Mouse (Mus musculus) forebrain, embryonic 12.5 days (tissue): ENCODE measurements around the gene Znrf4. TPM values are rescaled to one million over a fixed set of nuclear protein-coding genes. Genes with fewer than 3 reads are reported as not detected.

Source experiments
- ATAC-seq: fragments of 200-750 bp; cut with Nextera tagmentation; 2 replicates; pipeline ENCODE4 v1.8.0; 2017; ENCODE audit warnings: moderate TSS enrichment; ENCODE audit not compliant: low FRiP score
- H3K27ac ChIP-seq: fragments of 300-500 bp; sonication (generic); 2 replicates; pipeline ENCODE4 v1.5.1; 2016; ENCODE audit warnings: mild to moderate bottlenecking
- H3K27me3 ChIP-seq: fragments of 300-500 bp; sonication (generic); 2 replicates; pipeline ENCODE4 v1.6.1; 2016; ENCODE audit warnings: mild to moderate bottlenecking
- H3K36me3 ChIP-seq: fragments of 300-500 bp; sonication (generic); replicated peaks from 2 replicates; pipeline ENCODE4 v1.6.1; 2016; ENCODE audit warnings: mild to moderate bottlenecking
- H3K4me1 ChIP-seq: fragments of 300-500 bp; sonication (generic); 2 replicates; pipeline ENCODE4 v1.6.1; 2016
- H3K4me2 ChIP-seq: fragments of 300-500 bp; sonication (generic); 2 replicates; pipeline ENCODE4 v1.6.1; 2016; ENCODE audit warnings: mild to moderate bottlenecking, moderate library complexity
- H3K4me3 ChIP-seq: fragments of 300-500 bp; sonication (generic); replicated peaks from 2 replicates; pipeline ENCODE4 v1.5.1; 2016; ENCODE audit warnings: mild to moderate bottlenecking
- H3K9ac ChIP-seq: fragments of 300-500 bp; sonication (generic); 2 replicates; pipeline ENCODE4 v1.6.1; 2016; ENCODE audit warnings: mild to moderate bottlenecking
- H3K9me3 ChIP-seq: fragments of 300-500 bp; sonication (generic); 2 replicates; pipeline ENCODE4 v1.6.1; 2016
- WGBS: fragments of 180-500 bp; shearing (Covaris S2); methylation state at CpG from one replicate; pipeline ENCODE4 v1.1.7; 2016; 5-methylcytosine and 5-hydroxymethylcytosine counted together
- polyA plus RNA-seq: library from polyadenylated mRNA; unstranded; fragments of >200 nt; fragmentation: Nextera tagmentation; extraction: Ambion mirVana; gene quantifications from 2 replicates; pipeline ENCODE4 v1.2.1, GENCODE M21; 2016

Znrf4 gene
- polyA plus RNA-seq, 1 experiment from 2014 or later: not detected

DNA sequence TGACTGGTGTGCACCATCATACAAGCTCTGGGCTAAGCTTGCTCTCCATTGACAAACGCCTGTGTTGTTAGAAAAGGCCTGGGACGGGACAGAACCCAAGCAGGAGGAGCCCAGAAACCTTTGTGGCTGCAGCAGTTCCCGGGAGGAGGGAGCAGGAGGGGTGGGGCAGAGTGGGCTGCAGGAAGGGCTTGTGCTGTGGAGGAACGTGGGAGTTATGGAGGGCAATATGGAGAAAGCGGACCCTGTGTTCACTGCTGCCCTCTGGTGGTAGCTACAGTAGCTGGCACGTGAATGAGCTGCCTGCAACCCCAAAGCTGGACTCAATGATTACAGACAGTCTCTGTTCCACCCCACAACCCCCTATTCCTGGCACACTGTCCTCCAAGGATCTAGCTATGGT lies 32.9 kb downstream of the Znrf4 start:
- H3K9ac ChIP-seq: no peak overlapping the region
- no peaks in the 10 kb centered on the region for H3K9me3 ChIP-seq
- ATAC-seq: no peak
- no peaks in the 10 kb centered on the region for H3K36me3 ChIP-seq
- peaks cover 21% of the 10 kb centered on the region for H3K27me3 ChIP-seq
- H3K4me3 ChIP-seq: no peak overlapping the region
- no peak overlapping the region for H3K4me2 ChIP-seq
- H3K27ac ChIP-seq: no peak overlapping the region
- WGBS: 12% methylated on average over 6 of the region's 6 CpGs
- peaks cover 24% of the 10 kb centered on the region for H3K4me1 ChIP-seq

DNA sequence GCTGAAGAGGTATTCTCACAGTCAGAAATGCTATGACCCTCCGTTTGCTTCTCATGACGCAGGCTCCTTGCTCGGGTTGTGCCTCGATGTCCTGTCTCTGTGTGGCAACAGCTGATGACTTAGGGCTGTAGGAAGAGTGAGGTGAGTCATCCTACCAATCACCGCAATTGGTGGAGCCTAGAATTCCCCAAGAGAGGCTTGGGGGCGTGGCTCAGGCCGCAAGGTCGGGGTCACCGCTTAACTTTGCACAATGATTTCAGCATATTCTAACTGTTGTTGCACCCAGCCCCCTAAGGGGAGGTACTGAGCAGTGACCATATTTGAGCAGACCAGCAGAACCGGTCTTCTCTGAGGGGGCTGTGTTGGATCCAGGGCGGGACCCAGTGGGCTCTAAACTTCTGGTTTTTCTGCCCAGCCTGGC lies 34.0 kb downstream of the Znrf4 start:
- H3K27me3 ChIP-seq: peaks cover 26% of the 10 kb centered on the region
- H3K4me3 ChIP-seq: no peak overlapping the region
- no peak for ATAC-seq
- H3K36me3 ChIP-seq: no peaks in the 10 kb centered on the region
- H3K4me1 ChIP-seq: peaks cover 35% of the 10 kb centered on the region
- WGBS: 71% methylated on average over 11 of the region's 11 CpGs
- H3K9me3 ChIP-seq: no peaks in the 10 kb centered on the region
- H3K27ac ChIP-seq: no peak overlapping the region
- H3K9ac ChIP-seq: no peak overlapping the region
- no peak overlapping the region for H3K4me2 ChIP-seq

DNA sequence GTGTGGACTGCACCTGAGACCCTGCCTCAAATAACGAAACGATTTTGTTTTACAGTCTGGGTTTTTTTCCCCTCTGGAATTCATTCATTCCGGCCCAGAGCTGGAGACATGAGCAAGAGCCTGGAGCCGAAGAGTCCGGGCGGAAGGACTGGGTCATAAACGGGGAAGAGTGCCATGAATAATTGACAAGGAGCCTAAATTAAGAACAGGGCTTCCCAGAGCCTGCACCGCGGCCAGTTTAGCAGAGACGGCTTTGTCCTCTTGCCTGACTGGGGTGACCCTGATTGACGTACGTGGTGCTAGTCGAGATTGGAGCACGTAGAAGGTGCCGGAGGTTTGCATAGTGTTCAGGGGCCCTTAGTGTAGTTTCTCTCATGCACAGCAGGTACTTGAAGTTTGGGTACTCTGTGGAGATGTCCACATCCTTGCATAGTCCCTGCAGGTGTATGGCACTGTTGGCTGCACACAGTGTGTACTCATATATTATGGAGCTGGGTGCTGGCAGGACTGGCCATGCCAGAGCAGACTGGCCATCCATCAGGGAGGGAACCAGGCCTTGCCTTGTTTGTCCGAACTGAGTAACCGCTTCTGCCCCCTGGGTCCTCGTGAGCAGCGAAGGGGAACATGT lies 34.9 kb downstream of the Znrf4 start:
- Histone ChIP-seq H3K9me3 (no peaks in the 10 kb centered on the region), H3K27ac (no peak overlapping the region), H3K4me3 (no peak overlapping the region), H3K27me3 (peaks cover 32% of the 10 kb centered on the region), H3K36me3 (no peaks in the 10 kb centered on the region), H3K4me1 (peaks cover 44% of the 10 kb centered on the region), H3K4me2 (no peak overlapping the region), H3K9ac (no peak overlapping the region)
- 89% methylated on average over 19 of the region's 19 CpGs for WGBS
- ATAC-seq: no peak

DNA sequence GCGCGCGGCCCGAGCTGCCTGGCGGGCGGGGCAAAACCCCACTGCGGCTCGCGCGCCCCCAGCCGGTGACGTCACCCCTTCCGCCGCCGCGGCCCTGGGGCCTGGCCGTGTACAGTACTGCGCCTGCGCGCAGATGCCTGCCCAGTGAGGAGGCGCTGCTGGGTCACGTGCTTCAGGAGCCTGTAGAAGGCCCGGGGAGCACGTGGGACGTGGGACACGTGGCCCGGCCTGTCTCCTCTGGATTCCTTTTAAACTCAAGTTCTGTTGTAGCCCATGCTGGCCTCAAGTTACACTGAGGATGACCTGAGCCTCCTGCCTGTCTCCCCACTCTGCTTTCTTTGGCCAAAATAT lies 35.9 kb downstream of the Znrf4 start, which contains the start of gene Ptprs:
Ptprs (minus strand) TSS at position 82 of the 351 bp plus-strand sequence.
- WGBS: under 1% methylated on average over 27 of the region's 27 CpGs
- peak within 1 kb of the TSS; percentile 99 for H3K9ac ChIP-seq
- H3K36me3 ChIP-seq: no peaks in the 10 kb centered on the region
- H3K9me3 ChIP-seq: no peaks in the 10 kb centered on the region
- H3K4me1 ChIP-seq: peaks cover 54% of the 10 kb centered on the region
- H3K27me3 ChIP-seq: peaks cover 35% of the 10 kb centered on the region
- H3K27ac ChIP-seq: peak within 1 kb of the TSS; percentile 96
- H3K4me2 ChIP-seq: peak within 1 kb of the TSS; percentile 98
- peak within 1 kb of the TSS; percentile 88 for H3K4me3 ChIP-seq
- peak; percentile 89 for ATAC-seq

DNA sequence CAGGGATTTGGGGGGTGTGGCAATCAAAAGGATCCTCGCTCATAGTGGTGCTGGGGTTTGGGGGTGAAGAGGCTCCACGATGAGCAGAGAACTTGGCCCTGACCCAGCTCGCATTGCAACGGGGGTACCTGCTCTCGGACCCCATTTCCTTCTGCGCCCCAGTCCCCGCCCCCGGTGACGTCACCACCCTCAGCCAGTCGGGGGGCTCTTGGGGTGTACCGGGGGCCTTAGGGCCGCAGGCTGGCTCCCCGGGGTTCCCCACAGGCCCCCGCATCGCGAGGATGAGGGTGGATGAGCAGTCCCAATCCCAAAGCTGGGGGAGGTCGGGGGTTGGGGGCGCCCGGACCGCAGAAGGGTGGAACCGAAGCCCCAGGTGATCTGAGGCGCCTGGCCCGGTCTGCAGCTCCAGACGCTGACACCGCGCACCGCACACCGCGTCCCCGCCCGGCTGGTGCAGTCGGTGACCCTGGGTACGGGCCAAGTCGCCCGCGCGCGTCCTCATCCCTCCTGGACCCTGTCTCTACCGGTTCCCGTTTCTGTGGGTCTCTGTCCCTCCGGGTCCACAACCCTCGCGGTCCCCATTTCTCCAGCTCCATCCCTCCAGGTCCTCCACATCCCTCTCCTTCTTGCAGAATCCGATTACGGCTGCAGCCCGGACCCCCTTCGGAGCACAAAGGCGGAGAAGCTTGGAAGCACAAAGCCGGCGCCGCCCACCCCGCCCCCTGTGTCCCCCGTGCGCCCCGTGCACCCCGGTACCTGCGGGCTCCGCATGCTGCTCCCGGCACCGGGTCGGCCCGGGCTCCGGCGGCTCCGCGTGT lies 36.4 kb downstream of the Znrf4 start:
- Histone ChIP-seq H3K27me3 (peaks cover 35% of the 10 kb centered on the region), H3K4me1 (peaks cover 59% of the 10 kb centered on the region), H3K9me3 (no peaks in the 10 kb centered on the region), H3K4me3 (peak overlapping the region; percentile 88), H3K9ac (peak overlapping the region; percentile 99), H3K4me2 (peak overlapping the region; percentile 98), H3K36me3 (no peaks in the 10 kb centered on the region), H3K27ac (peak overlapping the region; percentile 96)
- WGBS: 1% methylated on average over 55 of the region's 66 CpGs
- ATAC-seq: peak; percentile 47

DNA sequence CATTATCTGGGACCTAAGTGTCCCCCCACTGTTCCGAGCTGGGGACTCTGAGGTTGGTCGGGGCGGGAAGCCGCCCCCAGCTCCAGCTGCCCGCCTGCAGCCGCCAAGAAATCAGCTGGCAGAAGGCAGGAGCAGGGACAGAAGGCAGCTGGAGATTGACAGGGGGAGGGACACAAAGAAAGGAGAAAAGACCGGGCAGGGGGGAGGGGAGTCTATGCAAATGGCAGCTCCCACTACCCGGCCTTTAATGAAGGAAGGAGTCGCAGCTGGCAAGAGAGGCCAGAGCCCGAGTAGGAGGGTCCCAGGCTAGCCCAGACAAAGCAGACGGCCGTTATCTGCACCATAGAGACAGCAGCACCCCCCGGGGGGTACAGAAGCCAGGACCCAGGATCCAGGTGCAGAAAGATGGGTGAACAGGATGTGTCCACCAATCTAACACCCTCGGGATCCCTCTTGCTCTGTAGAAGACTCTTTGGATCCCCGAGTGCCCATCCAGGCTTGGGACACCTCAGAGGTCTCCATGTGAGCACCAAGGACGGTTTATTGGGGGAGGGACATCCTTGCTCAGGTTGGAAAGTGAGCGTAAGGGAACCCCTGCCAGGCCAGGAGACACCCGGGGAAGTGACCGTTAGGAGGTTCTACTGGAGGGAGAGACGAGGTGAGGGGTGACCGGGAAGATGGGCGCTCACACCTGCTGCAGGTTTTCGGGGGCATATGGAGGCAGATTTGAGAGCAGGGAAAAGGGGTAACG lies 37.2 kb downstream of the Znrf4 start:
- Histone ChIP-seq H3K4me2 (peak overlapping the region; percentile 98), H3K27me3 (peaks cover 35% of the 10 kb centered on the region), H3K4me3 (peak overlapping the region; percentile 88), H3K27ac (peak overlapping the region; percentile 96), H3K4me1 (peaks cover 67% of the 10 kb centered on the region), H3K9me3 (no peaks in the 10 kb centered on the region), H3K36me3 (no peaks in the 10 kb centered on the region), H3K9ac (peak overlapping the region; percentile 99)
- WGBS: under 1% methylated on average over 24 of the region's 24 CpGs
- peak; percentile 57 for ATAC-seq

DNA sequence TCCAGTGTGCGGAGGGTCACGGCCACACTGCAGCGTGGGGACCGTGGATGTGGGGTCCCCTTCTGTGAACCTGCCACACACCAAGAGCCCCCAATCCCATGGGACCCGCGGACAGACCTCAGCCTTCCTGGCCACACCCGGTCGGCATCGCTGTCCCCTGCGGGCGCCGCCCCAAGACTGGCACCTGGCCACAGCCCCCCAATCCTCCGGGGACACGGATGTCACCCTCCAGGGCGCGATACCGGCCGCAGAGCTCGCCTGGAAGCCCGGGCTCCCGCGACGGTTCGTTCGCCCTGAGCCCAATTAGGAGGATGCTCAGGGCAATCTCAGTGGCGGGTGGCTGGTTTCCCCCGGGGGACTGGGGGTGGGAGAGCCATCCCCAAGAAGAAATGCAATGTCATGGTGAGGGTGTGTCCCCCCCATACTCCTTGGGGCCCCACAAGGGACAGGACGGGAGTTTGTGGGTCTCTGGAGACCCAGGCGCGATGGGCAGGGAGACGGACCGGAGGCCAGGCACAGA lies 37.9 kb downstream of the Znrf4 start:
- peaks cover 35% of the 10 kb centered on the region for H3K27me3 ChIP-seq
- H3K36me3 ChIP-seq: no peaks in the 10 kb centered on the region
- H3K4me1 ChIP-seq: peaks cover 70% of the 10 kb centered on the region
- peak overlapping the region; percentile 96 for H3K27ac ChIP-seq
- 3% methylated on average over 32 of the region's 32 CpGs for WGBS
- ATAC-seq: no peak
- H3K4me2 ChIP-seq: peak overlapping the region; percentile 98
- no peaks in the 10 kb centered on the region for H3K9me3 ChIP-seq
- peak overlapping the region; percentile 99 for H3K9ac ChIP-seq
- H3K4me3 ChIP-seq: peak overlapping the region; percentile 88

DNA sequence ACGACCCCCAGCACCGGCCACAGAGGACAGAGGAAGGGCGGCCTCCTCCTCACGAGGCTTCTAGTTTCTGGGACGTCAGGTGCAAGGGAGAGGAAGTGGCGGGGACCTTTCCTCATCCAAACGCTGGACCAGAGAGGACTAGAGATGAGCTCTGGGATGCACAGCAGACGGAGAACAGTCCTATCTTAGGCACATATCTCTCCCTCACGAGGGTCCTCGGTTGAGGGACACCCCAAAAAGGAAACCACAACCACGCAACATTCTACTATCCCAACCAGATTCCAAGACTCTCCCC lies 38.7 kb downstream of the Znrf4 start:
- H3K27ac ChIP-seq: peak overlapping the region; percentile 96
- H3K9me3 ChIP-seq: no peaks in the 10 kb centered on the region
- peaks cover 6% of the 10 kb centered on the region for H3K36me3 ChIP-seq
- ATAC-seq: no peak
- peaks cover 35% of the 10 kb centered on the region for H3K27me3 ChIP-seq
- 3% methylated on average over 11 of the region's 11 CpGs for WGBS
- peak overlapping the region; percentile 98 for H3K4me2 ChIP-seq
- peaks cover 72% of the 10 kb centered on the region for H3K4me1 ChIP-seq
- H3K4me3 ChIP-seq: peak overlapping the region; percentile 88
- peak overlapping the region; percentile 99 for H3K9ac ChIP-seq

DNA sequence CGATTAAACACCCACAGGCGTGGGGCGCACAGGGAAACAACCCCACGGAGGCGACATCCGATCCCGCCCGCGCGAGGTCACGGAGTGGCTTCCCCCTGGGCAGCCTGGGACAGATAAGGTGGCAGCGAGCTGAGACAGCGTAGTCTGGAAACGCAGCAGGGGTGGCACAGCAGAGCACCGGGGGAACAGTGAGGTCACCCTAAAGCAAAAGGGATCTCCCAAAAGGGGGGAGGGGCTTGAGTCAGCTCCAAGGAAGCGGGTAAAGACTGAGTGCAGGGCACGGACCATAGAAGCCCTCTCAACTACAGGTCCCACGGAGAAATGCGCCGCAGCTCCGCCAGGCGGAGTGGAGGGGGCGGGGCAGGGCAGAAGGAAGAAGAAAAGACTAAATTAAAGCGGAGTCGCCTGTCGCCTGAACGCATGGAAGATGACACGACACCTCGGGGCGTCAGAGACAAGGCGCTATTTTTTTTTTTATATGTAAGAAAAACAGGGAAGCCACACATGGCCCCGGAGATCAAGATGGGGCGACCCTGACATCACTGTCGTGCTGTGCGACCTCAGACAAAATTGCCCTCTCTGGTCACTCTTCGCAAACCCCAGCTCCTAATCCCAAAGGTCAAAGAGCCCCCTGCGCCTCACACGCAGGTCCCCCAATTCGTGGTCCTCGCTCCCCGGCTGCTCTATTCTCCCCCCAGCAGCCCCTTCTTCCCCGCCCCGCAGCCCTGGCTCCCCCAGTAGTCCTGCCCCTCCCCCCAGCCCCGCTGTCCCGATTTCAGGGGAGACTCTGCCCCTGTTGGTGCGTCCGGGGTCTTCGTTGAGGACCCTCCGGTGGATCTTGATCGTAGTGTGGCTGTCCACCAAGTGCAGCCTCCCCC lies 39.3 kb downstream of the Znrf4 start:
- no peak; the same call in 1 of the 2 replicates for ATAC-seq
- peaks cover 12% of the 10 kb centered on the region for H3K36me3 ChIP-seq
- peak overlapping the region; percentile 99 for H3K9ac ChIP-seq
- H3K4me3 ChIP-seq: peak overlapping the region; percentile 88
- H3K27me3 ChIP-seq: peaks cover 29% of the 10 kb centered on the region
- peak overlapping the region; percentile 98 for H3K4me2 ChIP-seq
- WGBS: 1% methylated on average over 49 of the region's 50 CpGs
- no peaks in the 10 kb centered on the region for H3K9me3 ChIP-seq
- H3K27ac ChIP-seq: peak overlapping the region; percentile 96
- peaks cover 73% of the 10 kb centered on the region for H3K4me1 ChIP-seq

DNA sequence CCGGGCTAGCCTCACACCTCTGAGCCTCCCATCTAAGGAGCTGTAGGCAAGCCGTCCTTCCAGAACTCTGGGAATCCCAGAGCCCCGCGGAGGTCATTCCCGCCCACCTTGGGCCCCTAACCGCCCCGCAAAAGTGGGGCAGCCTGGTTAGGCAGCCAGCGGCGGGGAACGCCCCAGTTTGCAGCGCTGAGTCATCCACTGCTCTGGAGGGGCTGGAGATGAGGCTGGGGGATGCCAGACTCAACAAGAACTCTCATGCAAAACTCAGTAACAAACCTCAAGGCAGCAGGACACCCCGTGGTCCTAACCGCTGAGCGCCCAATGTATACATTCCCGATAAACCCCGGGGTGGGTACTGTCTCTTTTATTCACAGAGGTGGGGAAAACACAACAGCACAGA lies 40.1 kb downstream of the Znrf4 start:
- Histone ChIP-seq H3K4me1 (peaks cover 81% of the 10 kb centered on the region), H3K9ac (peak overlapping the region; percentile 99; the same call in 1 of the 2 replicates), H3K36me3 (peaks cover 12% of the 10 kb centered on the region), H3K27ac (peak overlapping the region; percentile 96), H3K4me3 (peak overlapping the region; percentile 88), H3K27me3 (peaks cover 21% of the 10 kb centered on the region), H3K4me2 (peak overlapping the region; percentile 98), H3K9me3 (no peaks in the 10 kb centered on the region)
- 7% methylated on average over 16 of the region's 16 CpGs for WGBS
- ATAC-seq: no peak

DNA sequence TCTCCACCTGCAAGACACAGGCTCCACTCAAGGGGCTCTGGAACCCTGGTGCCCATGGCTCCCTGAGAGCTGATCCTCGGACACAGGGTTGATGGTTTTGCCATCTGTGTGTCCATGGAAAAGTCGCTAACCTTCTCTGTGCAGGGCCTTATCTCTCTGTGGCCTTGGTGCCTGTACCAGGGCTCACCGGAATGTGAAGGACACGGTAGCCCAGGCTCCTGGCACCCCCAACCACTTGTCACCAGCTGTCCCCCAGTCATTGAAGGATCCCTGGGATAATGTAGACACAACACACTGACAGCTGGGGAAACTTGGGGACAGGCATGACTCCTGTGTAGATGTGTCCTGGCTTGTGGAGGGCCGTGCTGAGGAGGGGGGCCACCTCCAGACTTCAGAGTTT lies 41.1 kb downstream of the Znrf4 start:
- peaks cover 12% of the 10 kb centered on the region for H3K36me3 ChIP-seq
- peak overlapping the region; percentile 36; the same call in 1 of the 2 replicates for H3K27ac ChIP-seq
- no peak overlapping the region for H3K4me3 ChIP-seq
- no peak overlapping the region for H3K9ac ChIP-seq
- H3K27me3 ChIP-seq: peaks cover 17% of the 10 kb centered on the region; the same call in 1 of the 2 replicates
- H3K4me2 ChIP-seq: peak overlapping the region; percentile 29
- H3K9me3 ChIP-seq: no peaks in the 10 kb centered on the region
- ATAC-seq: no peak
- peaks cover 91% of the 10 kb centered on the region for H3K4me1 ChIP-seq
- 67% methylated on average over 5 of the region's 5 CpGs for WGBS
